Mouse (Mus musculus) mammary gland, adult 2 months (tissue): ENCODE results near the gene Nhlrc2. TPM values are rescaled to one million over a fixed set of nuclear protein-coding genes. Genes with fewer than 3 reads are reported as not detected.

Experiments
- polyA plus RNA-seq: library from polyadenylated mRNA; depleted of rRNA; stranded (reverse); fragments of >200 nt; gene quantifications from 2 replicates; pipeline ENCODE4 v1.2.3, GENCODE M21; 2012; ENCODE audit warnings: low replicate concordance; rRNA removed

The Nhlrc2 gene
- polyA plus RNA-seq, result 5.5 and 7.3 TPM in 2 replicates

DNA sequence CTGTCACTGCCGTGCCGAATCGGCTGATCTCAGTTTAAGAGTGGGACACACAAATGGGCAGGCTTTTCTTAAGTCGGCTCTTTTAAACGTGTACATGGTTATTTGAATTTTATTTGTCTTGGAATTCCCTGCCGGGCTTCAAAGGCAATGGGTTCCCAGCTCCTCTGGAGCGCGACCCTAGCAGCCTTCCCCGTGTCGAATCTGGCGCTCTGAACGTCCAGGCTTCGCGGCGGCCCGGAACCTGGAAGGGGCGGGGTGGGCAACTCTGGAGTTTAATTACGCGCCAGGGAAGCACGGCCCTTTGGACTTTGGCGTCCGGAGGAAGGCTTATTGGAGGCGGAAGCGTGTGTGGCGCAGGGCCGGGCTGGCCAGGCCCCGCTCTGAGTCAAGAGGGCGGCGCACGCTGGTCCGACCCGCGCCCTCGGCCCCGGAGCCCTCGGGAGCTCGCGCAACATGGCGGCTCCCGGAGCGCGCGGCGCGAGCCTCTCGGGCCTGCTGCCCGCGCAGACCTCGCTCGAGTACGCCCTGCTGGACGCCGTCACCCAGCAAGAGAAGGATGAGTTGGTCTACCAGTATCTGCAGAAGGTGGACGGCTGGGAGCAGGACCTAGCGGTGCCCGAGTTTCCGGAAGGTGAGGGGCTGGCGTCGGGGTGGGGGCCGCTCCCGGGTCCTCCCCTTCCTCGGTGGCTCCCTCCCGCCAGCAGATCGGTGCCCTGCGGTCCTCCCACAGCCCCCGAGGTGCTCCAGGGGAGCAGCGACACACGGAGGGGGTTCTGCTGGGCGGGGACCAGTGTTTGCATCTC, at the start of gene Nhlrc2:
Gene Nhlrc2, plus strand, starts transcription at position 32 of the 803 bp plus-strand sequence.

DNA sequence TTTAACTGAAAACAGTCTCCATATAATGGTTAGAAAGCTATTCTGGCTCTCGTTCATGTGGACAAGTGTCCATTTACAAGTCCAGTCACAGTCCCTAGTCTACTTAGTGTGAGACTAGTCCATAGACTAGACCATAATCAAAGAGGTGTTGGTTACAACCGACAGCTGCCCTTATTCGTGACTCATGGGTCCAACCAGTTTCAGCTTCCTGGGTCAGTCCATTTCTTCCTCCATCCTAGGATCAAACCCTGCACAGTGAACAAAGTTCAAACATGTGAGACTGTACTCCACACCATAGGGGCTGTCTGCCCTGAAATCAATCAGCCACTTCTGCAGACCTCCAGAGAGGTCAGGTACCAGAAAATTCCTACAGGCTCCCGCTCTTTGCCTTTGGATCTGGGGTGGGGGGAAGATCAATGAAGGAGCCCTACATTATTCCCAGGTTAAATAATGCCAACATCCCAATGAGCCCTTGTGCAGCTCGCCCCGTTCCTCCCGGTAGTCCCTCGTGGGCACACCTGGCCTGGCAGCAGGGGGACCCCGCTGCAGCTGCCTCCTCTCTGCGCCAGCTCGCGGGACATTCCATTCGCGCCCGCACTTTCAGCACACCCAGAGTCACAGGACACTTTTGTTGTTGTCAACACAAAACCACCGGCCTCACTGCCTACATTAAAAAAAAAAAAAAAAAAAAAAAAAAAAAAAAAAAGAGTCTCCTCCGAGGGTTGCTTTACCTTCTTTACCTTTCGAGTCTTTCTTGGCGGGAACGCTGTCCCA, 418 bp upstream of the Nhlrc2 start, which contains the start of gene Dclre1a:
Gene Dclre1a, minus strand, starts transcription at position 767 of the 774 bp plus-strand sequence.

Other genes starting within 250 kb of the Nhlrc2 start
- gene Nrap, start 158.2 kb upstream of the Nhlrc2 start, polyA plus RNA-seq, result 0.25 and 50.6 TPM in 2 replicates
- 11.4 and 11.5 TPM in 2 replicates for gene Casp7, start 151.1 kb upstream of the Nhlrc2 start, polyA plus RNA-seq
- 0.35 and 0.93 TPM in 2 replicates for gene Plekhs1, start 86.6 kb upstream of the Nhlrc2 start, polyA plus RNA-seq
- 3.4 and 4.5 TPM in 2 replicates for gene Dclre1a, start within 50 bp of the Nhlrc2 start, polyA plus RNA-seq
- 10.1 and 16.3 TPM in 2 replicates for gene Adrb1, start 173.9 kb downstream of the Nhlrc2 start, polyA plus RNA-seq